Mouse (Mus musculus): ENCODE measurements around the gene Cbln1. TPM values are rescaled to one million over a fixed set of nuclear protein-coding genes. Genes with fewer than 3 reads are reported as not detected.

Cbln1 gene
- polyA plus RNA-seq, 1 experiment from 2014 or later: 16.2 TPM

- 69% methylated on average over 1 of the region's 1 CpGs for WGBS
- DNase-seq (ENCODE audit: low spot score): no peak
Measured at GRCm38 (mm10) chr8:87466936-87467602, 5.3 kb downstream of the Cbln1 start.

GRCm38 (mm10) chr8:87466335-87466734, 6.1 kb downstream of the Cbln1 start:
- no peak overlapping the region for H3K27ac ChIP-seq (ENCODE audit: low read depth, low read length)
- no peak overlapping the region for H3K9ac ChIP-seq (ENCODE audit: low read depth, low read length)
- ATAC-seq (ENCODE audit: low FRiP score) (no peak), DNase-seq (ENCODE audit: low spot score) (no peak)
- H3K4me3 ChIP-seq (ENCODE audit: low read depth, low read length): no peak overlapping the region
- H3K36me3 ChIP-seq (ENCODE audit: control insufficient read depth, insufficient read depth, low read length): no peaks in the 10 kb centered on the region
- peaks cover 10% of the 10 kb centered on the region; the same call in 1 of the 2 replicates for H3K4me1 ChIP-seq (replicated peaks; ENCODE audit: control insufficient read depth, insufficient read depth, low read length)
- no peaks in the 10 kb centered on the region for H3K9me3 ChIP-seq (ENCODE audit: control insufficient read depth, low read length)
- 67% methylated on average over 6 of the region's 6 CpGs for WGBS
- H3K4me2 ChIP-seq (replicated peaks; ENCODE audit: low read depth, low read length): no peak overlapping the region
- peaks cover 38% of the 10 kb centered on the region for H3K27me3 ChIP-seq (ENCODE audit: control insufficient read depth, insufficient read depth, low read length)

More at GRCm38 (mm10) chr8:87466936-87467602, 5.3 kb downstream of the Cbln1 start:
- Histone ChIP-seq H3K4me2 (replicated peaks; ENCODE audit: low read depth, low read length) (no peak overlapping the region), H3K27me3 (ENCODE audit: control insufficient read depth, insufficient read depth, low read length) (peaks cover 45% of the 10 kb centered on the region), H3K36me3 (ENCODE audit: control insufficient read depth, insufficient read depth, low read length) (no peaks in the 10 kb centered on the region), H3K9ac (ENCODE audit: low read depth, low read length) (no peak overlapping the region), H3K9me3 (ENCODE audit: control insufficient read depth, low read length) (no peaks in the 10 kb centered on the region), H3K27ac (ENCODE audit: low read depth, low read length) (no peak overlapping the region), H3K4me1 (replicated peaks; ENCODE audit: control insufficient read depth, insufficient read depth, low read length) (peaks cover 13% of the 10 kb centered on the region; the same call in 1 of the 2 replicates), H3K4me3 (ENCODE audit: low read depth, low read length) (no peak overlapping the region)
- no peak for ATAC-seq (ENCODE audit: low FRiP score)

GRCm38 (mm10) chr8:87464446-87464845, 8.0 kb downstream of the Cbln1 start:
- no peak overlapping the region for H3K4me3 ChIP-seq (ENCODE audit: low read depth, low read length)
- DNase-seq (ENCODE audit: low spot score) (no peak), ATAC-seq (ENCODE audit: low FRiP score) (no peak)
- no peak overlapping the region for H3K9ac ChIP-seq (ENCODE audit: low read depth, low read length)
- no peaks in the 10 kb centered on the region for H3K9me3 ChIP-seq (ENCODE audit: control insufficient read depth, low read length)
- H3K27ac ChIP-seq (ENCODE audit: low read depth, low read length): no peak overlapping the region
- no peak overlapping the region for H3K4me2 ChIP-seq (replicated peaks; ENCODE audit: low read depth, low read length)
- H3K27me3 ChIP-seq (ENCODE audit: control insufficient read depth, insufficient read depth, low read length): peaks cover 25% of the 10 kb centered on the region
- peaks cover 4% of the 10 kb centered on the region; the same call in 1 of the 2 replicates for H3K4me1 ChIP-seq (replicated peaks; ENCODE audit: control insufficient read depth, insufficient read depth, low read length)
- H3K36me3 ChIP-seq (ENCODE audit: control insufficient read depth, insufficient read depth, low read length): no peaks in the 10 kb centered on the region
- WGBS: 67% methylated on average over 3 of the region's 3 CpGs

GRCm38 (mm10) chr8:87461801-87462200, 10.6 kb downstream of the Cbln1 start:
- H3K27me3 ChIP-seq (ENCODE audit: control insufficient read depth, insufficient read depth, low read length): peaks cover 6% of the 10 kb centered on the region; the same call in 1 of the 2 replicates
- no peaks in the 10 kb centered on the region for H3K36me3 ChIP-seq (ENCODE audit: control insufficient read depth, insufficient read depth, low read length)
- ATAC-seq (ENCODE audit: low FRiP score): no peak
- H3K9ac ChIP-seq (ENCODE audit: low read depth, low read length): no peak overlapping the region
- no peak overlapping the region for H3K4me2 ChIP-seq (replicated peaks; ENCODE audit: low read depth, low read length)
- H3K4me1 ChIP-seq (replicated peaks; ENCODE audit: control insufficient read depth, insufficient read depth, low read length): no peaks in the 10 kb centered on the region
- whole genome bisulfite sequencing: 39% methylated on average over 5 of the region's 5 CpGs
- H3K4me3 ChIP-seq (ENCODE audit: low read depth, low read length): no peak overlapping the region
- H3K9me3 ChIP-seq (ENCODE audit: control insufficient read depth, low read length): no peaks in the 10 kb centered on the region
- DNase-seq (ENCODE audit: low spot score): peak; percentile 16
- no peak overlapping the region for H3K27ac ChIP-seq (ENCODE audit: low read depth, low read length)

- Histone ChIP-seq H3K9ac (ENCODE audit: low read depth, low read length) (no peak overlapping the region), H3K4me2 (replicated peaks; ENCODE audit: low read depth, low read length) (no peak overlapping the region), H3K9me3 (ENCODE audit: control insufficient read depth, low read length) (no peaks in the 10 kb centered on the region), H3K4me1 (replicated peaks; ENCODE audit: control insufficient read depth, insufficient read depth, low read length) (no peaks in the 10 kb centered on the region), H3K4me3 (ENCODE audit: low read depth, low read length) (no peak overlapping the region), H3K36me3 (ENCODE audit: control insufficient read depth, insufficient read depth, low read length) (no peaks in the 10 kb centered on the region), H3K27me3 (ENCODE audit: control insufficient read depth, insufficient read depth, low read length) (no peaks in the 10 kb centered on the region), H3K27ac (ENCODE audit: low read depth, low read length) (no peak overlapping the region)
- ATAC-seq (ENCODE audit: low FRiP score): no peak
- DNase-seq (ENCODE audit: low spot score): no peak
- 70% methylated on average over 4 of the region's 4 CpGs for WGBS
Measured at GRCm38 (mm10) chr8:87456949-87457348, 15.5 kb downstream of the Cbln1 start.

GRCm38 (mm10) chr8:87452815-87453214, 19.6 kb downstream of the Cbln1 start:
- H3K4me2 ChIP-seq (replicated peaks; ENCODE audit: low read depth, low read length): no peak overlapping the region
- H3K9ac ChIP-seq (ENCODE audit: low read depth, low read length): no peak overlapping the region
- no peaks in the 10 kb centered on the region for H3K4me1 ChIP-seq (replicated peaks; ENCODE audit: control insufficient read depth, insufficient read depth, low read length)
- H3K4me3 ChIP-seq (ENCODE audit: low read depth, low read length): no peak overlapping the region
- H3K27ac ChIP-seq (ENCODE audit: low read depth, low read length): no peak overlapping the region
- 91% methylated on average over 4 of the region's 4 CpGs for WGBS
- DNase-seq (ENCODE audit: low spot score) (no peak), ATAC-seq (ENCODE audit: low FRiP score) (no peak)
- H3K27me3 ChIP-seq (ENCODE audit: control insufficient read depth, insufficient read depth, low read length): no peaks in the 10 kb centered on the region
- no peaks in the 10 kb centered on the region for H3K36me3 ChIP-seq (ENCODE audit: control insufficient read depth, insufficient read depth, low read length)
- no peaks in the 10 kb centered on the region for H3K9me3 ChIP-seq (ENCODE audit: control insufficient read depth, low read length)

GRCm38 (mm10) chr8:87451737-87452136, 20.7 kb downstream of the Cbln1 start:
- no peak for ATAC-seq (ENCODE audit: low FRiP score)
- no peaks in the 10 kb centered on the region for H3K36me3 ChIP-seq (ENCODE audit: control insufficient read depth, insufficient read depth, low read length)
- H3K9me3 ChIP-seq (ENCODE audit: control insufficient read depth, low read length): no peaks in the 10 kb centered on the region

GRCm38 (mm10) chr8:87434592-87434991, 37.8 kb downstream of the Cbln1 start:
- WGBS: 82% methylated on average over 3 of the region's 3 CpGs
- Histone ChIP-seq H3K4me1 (replicated peaks; ENCODE audit: control insufficient read depth, insufficient read depth, low read length) (no peaks in the 10 kb centered on the region), H3K9me3 (ENCODE audit: control insufficient read depth, low read length) (no peaks in the 10 kb centered on the region), H3K27me3 (ENCODE audit: control insufficient read depth, insufficient read depth, low read length) (no peaks in the 10 kb centered on the region), H3K27ac (ENCODE audit: low read depth, low read length) (no peak overlapping the region), H3K4me2 (replicated peaks; ENCODE audit: low read depth, low read length) (no peak overlapping the region), H3K9ac (ENCODE audit: low read depth, low read length) (no peak overlapping the region), H3K36me3 (ENCODE audit: control insufficient read depth, insufficient read depth, low read length) (no peaks in the 10 kb centered on the region), H3K4me3 (ENCODE audit: low read depth, low read length) (no peak overlapping the region)
- DNase-seq (ENCODE audit: low spot score) (no peak), ATAC-seq (ENCODE audit: low FRiP score) (no peak)

More at GRCm38 (mm10) chr8:87451737-87452136, 20.7 kb downstream of the Cbln1 start:
- WGBS: 83% methylated on average over 2 of the region's 2 CpGs
- no peak for DNase-seq (ENCODE audit: low spot score)
- no peaks in the 10 kb centered on the region for H3K4me1 ChIP-seq (replicated peaks; ENCODE audit: control insufficient read depth, insufficient read depth, low read length)
- no peak overlapping the region for H3K9ac ChIP-seq (ENCODE audit: low read depth, low read length)
- no peak overlapping the region for H3K4me2 ChIP-seq (replicated peaks; ENCODE audit: low read depth, low read length)
- no peak overlapping the region for H3K27ac ChIP-seq (ENCODE audit: low read depth, low read length)
- H3K4me3 ChIP-seq (ENCODE audit: low read depth, low read length): no peak overlapping the region
- no peaks in the 10 kb centered on the region for H3K27me3 ChIP-seq (ENCODE audit: control insufficient read depth, insufficient read depth, low read length)

GRCm38 (mm10) chr8:87427188-87427587, 45.2 kb downstream of the Cbln1 start:
- Histone ChIP-seq H3K9ac (ENCODE audit: low read depth, low read length) (no peak overlapping the region), H3K36me3 (ENCODE audit: control insufficient read depth, insufficient read depth, low read length) (no peaks in the 10 kb centered on the region), H3K27me3 (ENCODE audit: control insufficient read depth, insufficient read depth, low read length) (no peaks in the 10 kb centered on the region), H3K4me1 (replicated peaks; ENCODE audit: control insufficient read depth, insufficient read depth, low read length) (no peaks in the 10 kb centered on the region), H3K4me2 (replicated peaks; ENCODE audit: low read depth, low read length) (no peak overlapping the region), H3K4me3 (ENCODE audit: low read depth, low read length) (no peak overlapping the region), H3K9me3 (ENCODE audit: control insufficient read depth, low read length) (no peaks in the 10 kb centered on the region), H3K27ac (ENCODE audit: low read depth, low read length) (no peak overlapping the region)
- DNase-seq (ENCODE audit: low spot score): no peak
- ATAC-seq (ENCODE audit: low FRiP score): no peak
